Mouse (Mus musculus) liver, embryonic 16.5 days (tissue): ENCODE measurements around the gene Tap1. TPM values are rescaled to one million over a fixed set of nuclear protein-coding genes. Genes with fewer than 3 reads are reported as not detected.

ENCODE experiments used
- ATAC-seq: fragments of 200-750 bp; cut with Nextera tagmentation; 2 replicates; pipeline ENCODE4 v1.8.0; 2017; ENCODE audit warnings: low read depth, mild to moderate bottlenecking, moderate number of reproducible peaks, moderate library complexity
- H3K27ac ChIP-seq: fragments of 300-500 bp; sonication (generic); 2 replicates; pipeline ENCODE4 v1.5.1; 2014; ENCODE audit warnings: mild to moderate bottlenecking, low read length
- H3K27me3 ChIP-seq: fragments of 300-500 bp; sonication (generic); 2 replicates; pipeline ENCODE4 v1.6.1; 2014; ENCODE audit warnings: low read depth, low read length, mixed read lengths; ENCODE audit not compliant: control insufficient read depth, insufficient read depth
- H3K36me3 ChIP-seq: fragments of 300-500 bp; sonication (generic); 2 replicates; pipeline ENCODE4 v1.6.1; 2014; ENCODE audit warnings: mild to moderate bottlenecking; ENCODE audit not compliant: control insufficient read depth, insufficient read depth
- H3K4me1 ChIP-seq: fragments of 300-500 bp; sonication (generic); 2 replicates; pipeline ENCODE4 v1.6.1; 2014; ENCODE audit warnings: low read depth, low read length, mixed read lengths; ENCODE audit not compliant: control insufficient read depth
- H3K4me2 ChIP-seq: fragments of 300-500 bp; sonication (generic); 2 replicates; pipeline ENCODE4 v1.6.1; 2014; ENCODE audit warnings: low read depth, low read length, mixed read lengths
- H3K4me3 ChIP-seq: fragments of 300-500 bp; sonication (generic); 2 replicates; pipeline ENCODE4 v1.5.1; 2014; ENCODE audit warnings: low read depth, mild to moderate bottlenecking, low read length
- H3K9ac ChIP-seq: fragments of 300-500 bp; sonication (generic); 2 replicates; pipeline ENCODE4 v1.6.1; 2014; ENCODE audit warnings: low read depth, low read length
- H3K9me3 ChIP-seq: fragments of 300-500 bp; sonication (generic); replicated peaks from 2 replicates; pipeline ENCODE4 v1.6.1; 2016; ENCODE audit warnings: low read length; ENCODE audit not compliant: control insufficient read depth
- WGBS: fragments of 180-500 bp; shearing (Covaris S2); extraction: QIAGEN DNeasy Blood & Tissue Kit; methylation state at CpG from one replicate; pipeline ENCODE4 v1.1.7; 2014; ENCODE audit not compliant: insufficient replicate concordance; 5-methylcytosine and 5-hydroxymethylcytosine counted together
- polyA plus RNA-seq: library from polyadenylated mRNA; unstranded; fragments of >200 nt; fragmentation: Nextera tagmentation; extraction: Ambion mirVana; gene quantifications from 2 replicates; pipeline ENCODE4 v1.2.1, GENCODE M21; 2015

Tap1 gene
- polyA plus RNA-seq, 1 experiment from 2014 or later, result 4.2 TPM

DNA sequence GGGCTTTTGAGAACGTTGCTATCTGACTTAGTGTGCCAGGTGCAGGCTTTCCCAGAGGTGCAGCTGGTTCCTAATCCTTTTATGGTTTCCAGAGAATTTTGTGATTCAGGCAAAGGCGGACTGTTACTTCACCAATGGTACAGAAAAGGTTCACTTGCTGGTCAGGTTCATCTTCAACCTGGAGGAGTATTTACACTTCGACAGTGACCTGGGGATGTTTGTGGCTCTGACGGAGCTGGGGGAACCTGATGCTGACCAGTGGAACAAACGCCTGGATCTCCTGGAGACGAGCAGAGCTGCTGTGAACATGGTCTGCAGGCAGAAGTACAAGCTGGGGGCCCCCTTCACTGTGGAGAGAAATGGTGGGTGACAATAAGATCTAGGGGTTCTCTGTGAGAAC lies 53.6 kb downstream of the Tap1 start:
- no peak overlapping the region for H3K4me2 ChIP-seq
- no peaks in the 10 kb centered on the region for H3K4me1 ChIP-seq
- H3K9ac ChIP-seq, result no peak overlapping the region
- WGBS, result 50% methylated on average over 6 of the region's 6 CpGs
- no peaks in the 10 kb centered on the region for H3K9me3 ChIP-seq
- H3K36me3 ChIP-seq, result no peaks in the 10 kb centered on the region
- no peak for ATAC-seq
- no peaks in the 10 kb centered on the region for H3K27me3 ChIP-seq
- H3K4me3 ChIP-seq, result no peak overlapping the region
- no peak overlapping the region for H3K27ac ChIP-seq

DNA sequence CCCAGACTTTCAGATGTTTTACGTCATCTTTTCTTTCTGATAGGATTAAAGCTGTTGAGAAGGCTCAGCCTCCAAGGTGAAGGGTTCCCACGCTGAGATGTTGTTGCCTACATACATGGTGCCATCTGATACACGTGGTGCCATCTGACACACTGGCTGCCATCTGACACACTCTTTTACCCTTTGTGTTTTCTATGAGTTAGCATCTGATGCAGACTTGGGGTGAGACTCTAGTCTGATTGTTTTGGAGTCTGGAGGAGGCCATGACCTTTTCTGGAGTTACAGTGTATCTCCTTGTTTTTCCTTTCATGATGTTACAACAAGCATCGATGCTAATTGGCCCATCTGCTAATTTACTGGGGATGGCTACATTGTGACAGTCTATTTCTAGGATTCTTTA lies 57.3 kb downstream of the Tap1 start:
- H3K9me3 ChIP-seq, result no peaks in the 10 kb centered on the region
- no peak overlapping the region for H3K4me2 ChIP-seq
- WGBS, result 59% methylated on average over 4 of the region's 4 CpGs
- no peaks in the 10 kb centered on the region for H3K36me3 ChIP-seq
- no peak for ATAC-seq
- H3K4me3 ChIP-seq, result no peak overlapping the region
- H3K9ac ChIP-seq, result no peak overlapping the region
- H3K27ac ChIP-seq, result no peak overlapping the region
- no peaks in the 10 kb centered on the region for H3K4me1 ChIP-seq
- H3K27me3 ChIP-seq, result no peaks in the 10 kb centered on the region

Other genes starting within 250 kb of the Tap1 start
- 83.8 and 96.4 TPM in 2 replicates for gene Pfdn6, start 247.2 kb upstream of the Tap1 start, polyA plus RNA-seq
- 12.2 and 13.4 TPM in 2 replicates for gene Wdr46, start 246.9 kb upstream of the Tap1 start, polyA plus RNA-seq
- 2.2 and 2.3 TPM in 2 replicates for gene B3galt4, start 236.1 kb upstream of the Tap1 start, polyA plus RNA-seq
- 21.3 and 21.9 TPM in 2 replicates for gene Vps52, start 231.7 kb upstream of the Tap1 start, polyA plus RNA-seq
- 904 and 1,002 TPM in 2 replicates for gene Rps18, start 231.6 kb upstream of the Tap1 start, polyA plus RNA-seq
- 126 and 139 TPM in 2 replicates for gene H2-K1, start 187.2 kb upstream of the Tap1 start, polyA plus RNA-seq
- 3.2 and 4.0 TPM in 2 replicates for gene Ring1, start 162.9 kb upstream of the Tap1 start, polyA plus RNA-seq
- 30.1 and 32.2 TPM in 2 replicates for gene H2-Ke6, start 159.5 kb upstream of the Tap1 start, polyA plus RNA-seq
- gene Slc39a7, start 155.9 kb upstream of the Tap1 start, polyA plus RNA-seq, result 58.8 and 59.8 TPM in 2 replicates
- gene Rxrb, start 155.7 kb upstream of the Tap1 start, polyA plus RNA-seq, result 14.7 and 15.7 TPM in 2 replicates
- gene Col11a2, start 148.1 kb upstream of the Tap1 start, polyA plus RNA-seq, result 0.26 and 0.27 TPM in 2 replicates
- gene H2-Oa, start 95.2 kb upstream of the Tap1 start, polyA plus RNA-seq, result 0.43 and 0.57 TPM in 2 replicates
- 5.3 and 5.5 TPM in 2 replicates for gene H2-DMa, start 68.0 kb upstream of the Tap1 start, polyA plus RNA-seq
- 32.0 and 35.8 TPM in 2 replicates for gene Brd2, start 64.9 kb upstream of the Tap1 start, polyA plus RNA-seq
- gene H2-DMb2, start 44.2 kb upstream of the Tap1 start, polyA plus RNA-seq, result 0.74 and 1.0 TPM in 2 replicates
- gene H2-DMb1, start 34.5 kb upstream of the Tap1 start, polyA plus RNA-seq, result 1.3 and 1.5 TPM in 2 replicates
- 9.6 and 9.7 TPM in 2 replicates for gene Psmb9, start 211 bp downstream of the Tap1 start, polyA plus RNA-seq
- 17.7 and 18.5 TPM in 2 replicates for gene Psmb8, start 10.2 kb downstream of the Tap1 start, polyA plus RNA-seq
- 6.7 TPM in 2 replicates for gene Tap2, start 16.0 kb downstream of the Tap1 start, polyA plus RNA-seq
- gene H2-Ob, start 51.4 kb downstream of the Tap1 start, polyA plus RNA-seq, result 0.44 and 0.54 TPM in 2 replicates
- gene H2-Ab1, start 70.1 kb downstream of the Tap1 start, polyA plus RNA-seq, result 8.9 and 12.0 TPM in 2 replicates
- 4.3 and 4.7 TPM in 2 replicates for gene H2-Aa, start 100.3 kb downstream of the Tap1 start, polyA plus RNA-seq
- 3.1 and 3.2 TPM in 2 replicates for gene H2-Eb1, start 118.3 kb downstream of the Tap1 start, polyA plus RNA-seq
- gene H2-Eb2, start 138.1 kb downstream of the Tap1 start, polyA plus RNA-seq, result not detected in 2 replicates
- gene Btnl2, start 167.3 kb downstream of the Tap1 start, polyA plus RNA-seq, result 0.04 and 0.13 TPM in 2 replicates
- 0.06 and 0.31 TPM in 2 replicates for gene Btnl1, start 189.6 kb downstream of the Tap1 start, polyA plus RNA-seq
- 0.12 and 0.16 TPM in 2 replicates for gene BC051142, start 211.3 kb downstream of the Tap1 start, polyA plus RNA-seq